Mouse (Mus musculus): ENCODE results near the gene Olfr628.
"Not testable (repeated sequence)": the region's sequence is repeated elsewhere in the genome, so short reads cannot be mapped to it uniquely, and the experiment has no call there.

Olfr628 gene

DNA sequence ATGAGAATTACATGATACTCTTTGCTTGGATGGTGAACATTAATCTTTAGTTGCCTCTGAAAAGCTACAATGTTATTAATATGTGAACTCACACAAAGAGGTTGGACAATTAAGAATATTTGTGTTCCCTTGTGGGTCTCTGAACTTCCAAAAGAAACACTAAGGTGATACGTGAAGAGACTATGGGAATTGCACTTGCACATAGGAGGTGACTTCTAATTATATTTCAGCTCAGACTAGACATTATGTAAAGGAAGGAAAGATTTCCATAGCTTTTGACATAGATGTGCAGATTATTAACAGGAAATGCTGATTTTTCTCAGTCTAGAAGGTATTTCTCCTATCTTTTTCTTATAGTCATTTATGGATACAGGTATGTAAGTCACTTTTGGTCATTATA lies at the start of gene Olfr628:
Olfr628 (plus strand) TSS at position 301 of the 400 bp plus-strand sequence.
- DNase-seq = no peak

- no peak for DNase-seq
These were observed 47.8 kb upstream of the Olfr628 start, which contains the start of gene Olfr625-ps1 for GRCm38 (mm10) chr7:103682420-103682819. Gene Olfr625-ps1 (plus strand): TSS chr7:103682720.

DNA sequence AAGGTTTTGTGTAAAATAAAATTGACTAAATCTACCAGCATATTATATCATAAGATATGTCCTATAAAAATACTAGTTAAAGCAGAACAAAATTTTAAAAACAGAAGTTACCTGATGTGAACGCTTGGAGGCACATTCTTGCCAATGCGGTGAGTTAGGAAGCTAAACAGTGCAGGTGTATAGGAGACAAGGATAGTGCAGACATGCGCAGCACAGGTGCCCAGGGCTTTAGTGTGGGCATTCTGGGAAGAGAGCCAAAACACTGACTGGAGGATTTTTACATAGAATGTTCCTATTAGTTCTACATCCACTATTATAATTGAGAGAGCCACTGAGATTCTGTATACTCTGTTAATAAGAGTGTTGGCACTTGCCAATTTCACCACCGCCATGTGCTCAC lies 30.7 kb upstream of the Olfr628 start:
- no peak for DNase-seq

DNA sequence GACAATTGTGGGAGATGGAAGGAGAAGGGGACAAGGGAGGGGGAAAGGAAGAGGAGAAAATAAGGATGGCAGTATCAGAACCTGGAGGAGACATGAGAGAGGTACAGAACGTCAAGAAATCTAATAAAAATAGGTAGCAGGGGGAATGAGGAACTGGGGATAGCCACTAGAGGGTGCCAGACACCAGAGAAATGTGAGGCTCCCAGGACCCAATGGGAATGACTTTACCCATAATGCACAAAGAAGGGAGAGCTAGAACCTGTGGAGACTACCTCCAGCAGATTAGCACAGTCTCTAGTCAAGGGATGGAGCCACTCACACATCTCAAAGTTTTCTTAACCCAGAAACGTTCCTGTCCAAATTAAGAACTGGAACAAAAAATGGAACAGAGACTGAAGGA lies 18.1 kb upstream of the Olfr628 start:
- no peak for DNase-seq

DNA sequence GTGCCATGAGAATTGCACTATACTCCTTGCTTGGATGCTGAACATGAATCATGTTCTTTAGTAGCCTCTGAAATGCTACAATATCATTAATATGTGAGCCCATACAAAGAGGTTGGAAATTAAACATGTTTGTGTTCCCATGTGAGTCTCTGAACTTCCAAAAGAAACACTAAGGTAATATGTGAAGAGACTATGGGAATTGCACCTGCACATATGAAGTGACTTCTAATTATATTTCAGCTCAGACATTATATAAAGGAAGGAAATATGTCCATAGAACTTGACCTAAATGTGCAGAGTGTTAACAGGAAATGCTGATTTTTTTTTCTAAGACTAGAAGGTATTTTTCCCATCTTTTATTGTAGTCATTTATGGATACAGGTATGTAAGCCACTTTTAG lies 15.8 kb upstream of the Olfr628 start, which contains the start of gene Olfr243:
Olfr243 (plus strand) TSS at position 301 of the 400 bp plus-strand sequence.
- no peak for DNase-seq

DNA sequence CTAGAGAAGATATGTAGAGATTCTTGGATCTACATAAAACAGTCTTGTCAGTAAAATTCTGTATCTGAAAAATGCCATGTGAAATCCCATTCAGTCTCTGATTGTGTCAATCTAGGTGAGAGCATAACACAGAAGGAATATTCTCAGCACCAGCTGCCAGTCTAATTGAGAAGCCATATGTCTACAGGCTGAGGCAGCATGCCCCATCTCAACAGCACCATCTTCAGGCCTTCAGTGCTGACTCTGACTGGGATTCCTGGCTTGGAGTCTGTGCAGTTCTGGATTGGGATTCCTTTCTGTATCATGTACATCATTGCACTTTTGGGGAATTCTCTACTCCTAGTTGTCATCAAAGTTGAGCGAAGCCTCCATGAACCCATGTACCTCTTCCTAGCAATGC lies 13.8 kb upstream of the Olfr628 start:
- DNase-seq = not testable (repeated sequence)

GRCm38 (mm10) chr7:103744843-103745242 lies 14.7 kb downstream of the Olfr628 start, which contains the start of gene Olfr629:
Gene Olfr629 (minus strand): TSS chr7:103744943.
- no peak for DNase-seq

- no peak for DNase-seq
These were observed 27.1 kb downstream of the Olfr628 start, which contains the start of gene Olfr630 for GRCm38 (mm10) chr7:103757233-103757632. Gene Olfr630 (minus strand): TSS chr7:103757333.

GRCm38 (mm10) chr7:103762212-103762611 lies 32.0 kb downstream of the Olfr628 start:
- DNase-seq = not testable (repeated sequence)

GRCm38 (mm10) chr7:103767687-103768086 lies 37.5 kb downstream of the Olfr628 start:
- DNase-seq = not testable (repeated sequence)

DNA sequence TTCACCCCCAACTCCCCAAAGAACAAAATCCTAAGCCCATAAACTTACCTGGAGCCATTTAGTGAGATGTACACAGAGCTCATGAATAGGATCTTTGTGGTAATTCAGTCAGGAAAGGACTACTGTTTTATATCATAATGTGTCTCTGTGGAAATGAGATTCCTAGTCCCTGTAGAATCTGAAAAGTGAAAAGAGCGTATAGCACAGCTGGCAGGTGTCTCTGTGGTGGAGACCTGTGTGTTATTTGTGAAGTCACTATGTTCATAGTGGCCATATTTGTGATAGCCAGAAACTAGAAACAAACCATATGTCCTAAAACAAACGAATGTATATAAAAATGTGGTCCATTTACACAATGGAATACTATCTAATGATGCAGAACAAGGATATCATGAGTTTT lies 41.3 kb downstream of the Olfr628 start, which contains the start of gene Olfr69:
Olfr69 (minus strand) TSS at position 101 of the 400 bp plus-strand sequence.
- no peak for DNase-seq

GRCm38 (mm10) chr7:103777652-103778051 lies 47.5 kb downstream of the Olfr628 start:
- not testable (repeated sequence) for DNase-seq

GRCm38 (mm10) chr7:103779598-103779997 lies 49.4 kb downstream of the Olfr628 start, which contains the start of gene Olfr68:
Gene Olfr68 (minus strand): TSS chr7:103779698.
- DNase-seq = no peak

Measured in lung, adult 18-20 months (tissue).